10 mouse cellular contexts compared by ENCODE assay signal in genomic region chr5:38879989-38880706, GRCm38 (mm10). TPM values are rescaled to one million over a fixed set of nuclear protein-coding genes. Genes with fewer than 3 reads are reported as not detected.
DNase-seq lines count a peak whose midpoint lies in the region; ATAC-seq lines count a peak whose summit lies in the region.
"Had no signal": no experiment of that assay in that cellular context is flagged by ENCODE, and none has a peak within 500 bp of the region (broad histone marks: within the 10 kb centered on the region; RNA-seq: fewer than 3 reads in every experiment).

No protein-coding gene starts in this region.

- H3K27me3 ChIP-seq in hindbrain, embryonic 14.5 days (ENCODE audit: control insufficient read depth, insufficient read depth, low read length): no peaks in the 10 kb centered on the region
- H3K27me3 ChIP-seq in hindbrain, embryonic 13.5 days: no peaks in the 10 kb centered on the region
- no peaks in the 10 kb centered on the region; the same call in 1 of the 2 replicates for H3K27me3 ChIP-seq in midbrain, embryonic 13.5 days
- no peaks in the 10 kb centered on the region for H3K27me3 ChIP-seq in midbrain, embryonic 10.5 days (ENCODE audit: low read depth, poor library complexity, severe bottlenecking)
- H3K27me3 ChIP-seq in forebrain, embryonic 16.5 days (replicated peaks; ENCODE audit: control insufficient read depth, insufficient read depth, low read length): no peaks in the 10 kb centered on the region
- no peaks in the 10 kb centered on the region for H3K27me3 ChIP-seq in liver, embryonic 11.5 days (replicated peaks; ENCODE audit: control insufficient read depth, insufficient read depth, low read length)

- H3K27ac ChIP-seq in hindbrain, embryonic 14.5 days: no peak overlapping the region
- no peak overlapping the region for H3K27ac ChIP-seq in hindbrain, embryonic 13.5 days
- H3K27ac ChIP-seq in midbrain, embryonic 13.5 days: no peak overlapping the region
- H3K27ac ChIP-seq in midbrain, embryonic 10.5 days (replicated peaks): no peak overlapping the region
- peak overlapping the region; percentile 13; the same call in 1 of the 2 replicates for H3K27ac ChIP-seq in forebrain, embryonic 16.5 days (ENCODE audit: low read length)
- H3K27ac ChIP-seq in liver, embryonic 11.5 days (ENCODE audit: low read depth, low read length): no peak overlapping the region
- H3K27ac ChIP-seq: macrophage had no signal

- H3K4me1 ChIP-seq in hindbrain, embryonic 14.5 days (replicated peaks; ENCODE audit: control insufficient read depth, insufficient read depth, low read length): peaks cover 8% of the 10 kb centered on the region; the same call in 1 of the 2 replicates
- H3K4me1 ChIP-seq in hindbrain, embryonic 13.5 days (replicated peaks): peaks cover 7% of the 10 kb centered on the region
- peaks cover 6% of the 10 kb centered on the region; the same call in 1 of the 2 replicates for H3K4me1 ChIP-seq in midbrain, embryonic 13.5 days (replicated peaks)
- peaks cover 25% of the 10 kb centered on the region for H3K4me1 ChIP-seq in midbrain, embryonic 10.5 days
- peaks cover 16% of the 10 kb centered on the region for H3K4me1 ChIP-seq in forebrain, embryonic 16.5 days (replicated peaks; ENCODE audit: control insufficient read depth, insufficient read depth, low read length)
- no peaks in the 10 kb centered on the region for H3K4me1 ChIP-seq in liver, embryonic 11.5 days (replicated peaks; ENCODE audit: control insufficient read depth, insufficient read depth, low read length)

- ATAC-seq in hindbrain, embryonic 14.5 days (ENCODE audit: low FRiP score): peak; percentile 53; the same call in 1 of the 2 replicates
- ATAC-seq in hindbrain, embryonic 13.5 days (ENCODE audit: low FRiP score): no peak
- peak; percentile 64 for ATAC-seq in midbrain, embryonic 13.5 days
- no peak for ATAC-seq in forebrain, embryonic 16.5 days
- ATAC-seq in liver, embryonic 11.5 days (replicated peaks; ENCODE audit: low FRiP score): no peak

- no peak for DNase-seq in hindbrain, embryonic 14.5 days (ENCODE audit: low spot score)
- DNase-seq in midbrain, embryonic 10.5 days (ENCODE audit: low spot score): no peak
- peak; percentile 8 to 31 for DNase-seq in natural killer cell, adult 2 months (ENCODE audit: low spot score in 2 of 2)
- DNase-seq in liver, embryonic 11.5 days (ENCODE audit: low spot score): no peak
- no peak for DNase-seq in liver

- H3K9ac ChIP-seq in hindbrain, embryonic 14.5 days: no peak overlapping the region
- H3K9ac ChIP-seq in hindbrain, embryonic 13.5 days: no peak overlapping the region
- H3K9ac ChIP-seq in midbrain, embryonic 13.5 days (replicated peaks): no peak overlapping the region
- H3K9ac ChIP-seq in forebrain, embryonic 16.5 days (replicated peaks; ENCODE audit: low read depth, low read length): no peak overlapping the region
- no peak overlapping the region for H3K9ac ChIP-seq in liver, embryonic 11.5 days (ENCODE audit: low read depth, low read length)

- WGBS in hindbrain, embryonic 14.5 days: 55% methylated on average over 11 of the region's 11 CpGs
- WGBS in hindbrain, embryonic 13.5 days: 51% methylated on average over 11 of the region's 11 CpGs
- WGBS in midbrain, embryonic 13.5 days: 58% methylated on average over 11 of the region's 11 CpGs
- 77% methylated on average over 11 of the region's 11 CpGs for WGBS in midbrain, embryonic 10.5 days
- WGBS in forebrain, embryonic 16.5 days: 26% methylated on average over 11 of the region's 11 CpGs
- 48% methylated on average over 11 of the region's 11 CpGs for WGBS in liver, embryonic 11.5 days

- H3K36me3 ChIP-seq in hindbrain, embryonic 14.5 days (replicated peaks; ENCODE audit: control insufficient read depth, insufficient read depth): no peaks in the 10 kb centered on the region
- H3K36me3 ChIP-seq in hindbrain, embryonic 13.5 days: no peaks in the 10 kb centered on the region
- H3K36me3 ChIP-seq in midbrain, embryonic 13.5 days: no peaks in the 10 kb centered on the region
- H3K36me3 ChIP-seq in midbrain, embryonic 10.5 days: no peaks in the 10 kb centered on the region
- H3K36me3 ChIP-seq in forebrain, embryonic 16.5 days (ENCODE audit: control insufficient read depth, insufficient read depth): no peaks in the 10 kb centered on the region
- no peaks in the 10 kb centered on the region for H3K36me3 ChIP-seq in liver, embryonic 11.5 days (ENCODE audit: control insufficient read depth, insufficient read depth, low read length)

- H3K4me2 ChIP-seq in hindbrain, embryonic 14.5 days (replicated peaks): 0 out of 2 replicates have a peak overlapping the region, but pooled peaks have one; percentile 7
- no peak overlapping the region for H3K4me2 ChIP-seq in hindbrain, embryonic 13.5 days
- no peak overlapping the region for H3K4me2 ChIP-seq in midbrain, embryonic 13.5 days (replicated peaks)
- H3K4me2 ChIP-seq in forebrain, embryonic 16.5 days (ENCODE audit: low read length): no peak overlapping the region
- no peak overlapping the region for H3K4me2 ChIP-seq in liver, embryonic 11.5 days
- H3K4me2 ChIP-seq: heart, embryonic 11.5 days had no signal

- H3K4me3 ChIP-seq in hindbrain, embryonic 14.5 days (replicated peaks; ENCODE audit: low read length): no peak overlapping the region
- no peak overlapping the region for H3K4me3 ChIP-seq in hindbrain, embryonic 13.5 days
- no peak overlapping the region for H3K4me3 ChIP-seq in midbrain, embryonic 13.5 days (replicated peaks)
- H3K4me3 ChIP-seq in midbrain, embryonic 10.5 days: no peak overlapping the region
- no peak overlapping the region for H3K4me3 ChIP-seq in forebrain, embryonic 16.5 days (replicated peaks; ENCODE audit: low read length)
- no peak overlapping the region for H3K4me3 ChIP-seq in liver, embryonic 11.5 days (ENCODE audit: low read depth, low read length)

- no peaks in the 10 kb centered on the region for H3K9me3 ChIP-seq in hindbrain, embryonic 14.5 days (ENCODE audit: control insufficient read depth, low read length)
- H3K9me3 ChIP-seq in hindbrain, embryonic 13.5 days: no peaks in the 10 kb centered on the region
- H3K9me3 ChIP-seq in midbrain, embryonic 13.5 days: no peaks in the 10 kb centered on the region
- H3K9me3 ChIP-seq in midbrain, embryonic 10.5 days (replicated peaks): no peaks in the 10 kb centered on the region
- no peaks in the 10 kb centered on the region for H3K9me3 ChIP-seq in forebrain, embryonic 16.5 days (ENCODE audit: control insufficient read depth, low read length)
- H3K9me3 ChIP-seq in liver, embryonic 11.5 days (ENCODE audit: control insufficient read depth, low read length): no peaks in the 10 kb centered on the region

RNA-seq across cellular contexts. Expression of gene Clnk, which starts 3.5 kb away (rescaled TPM):
- 0.19 TPM in 1 of 2 replicates, not detected in the other for polyA plus RNA-seq in hindbrain, embryonic 14.5 days (2014; fragmentation: Nextera tagmentation; extraction: Ambion mirVana)
- 0.14 and 0.22 TPM in 2 replicates for polyA plus RNA-seq in hindbrain, embryonic 13.5 days (2015; fragmentation: Nextera tagmentation; extraction: Ambion mirVana)
- 0.12 and 0.24 TPM in 2 replicates for polyA plus RNA-seq in midbrain, embryonic 13.5 days (2015; fragmentation: Nextera tagmentation; extraction: Ambion mirVana)
- 0.06 and 0.10 TPM in 2 replicates for polyA plus RNA-seq in midbrain, embryonic 10.5 days (2016; fragmentation: Nextera tagmentation; extraction: Ambion mirVana)
- polyA plus RNA-seq in forebrain, embryonic 16.5 days (2015; fragmentation: Nextera tagmentation; extraction: Ambion mirVana): 0.16 TPM in 1 of 2 replicates, not detected in the other
- polyA plus RNA-seq in liver, embryonic 11.5 days (2014; fragmentation: Nextera tagmentation; extraction: Ambion mirVana): 0.10 TPM in 1 of 2 replicates, not detected in the other
- polyA plus RNA-seq: heart, embryonic 11.5 days; macrophage had no signal

Comparison
In these comparisons a context has a peak if more than half of its experiments do, and no peak if none do; other contexts are left out.
1. ATAC-seq: peak in hindbrain, embryonic 14.5 days (single experiment) and midbrain, embryonic 13.5 days (single experiment); none in hindbrain, embryonic 13.5 days (single experiment), forebrain, embryonic 16.5 days (single experiment) and liver, embryonic 11.5 days (single experiment).
2. DNase-seq: peak in natural killer cell, adult 2 months (2 of 2); none in hindbrain, embryonic 14.5 days (single experiment), midbrain, embryonic 10.5 days (single experiment), liver, embryonic 11.5 days (single experiment) and liver (single experiment).